6 mouse cellular contexts compared by ENCODE assay signal in the genomic region with DNA sequence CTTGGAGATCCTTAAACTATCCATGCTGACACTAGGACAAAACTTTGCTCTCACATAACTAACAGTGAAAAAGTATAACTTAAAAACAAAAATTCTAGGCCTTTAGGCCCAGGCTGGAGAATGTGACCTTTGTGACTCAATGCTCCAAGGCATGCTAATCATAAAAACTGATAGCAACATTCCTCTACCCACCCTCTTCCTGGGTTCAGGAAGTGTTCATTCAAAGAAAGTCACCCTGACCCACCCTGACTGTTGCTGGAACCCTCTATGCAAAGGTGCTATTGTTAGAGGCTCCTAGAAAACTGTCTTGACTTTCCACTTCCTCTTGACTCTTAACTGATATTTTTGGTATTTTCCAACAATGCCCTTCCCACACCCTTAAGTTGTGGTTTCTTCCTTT.
DNase-seq lines count a peak whose midpoint lies in the region; ATAC-seq and TF ChIP-seq lines count a peak whose summit lies in the region.
"Not testable (repeated sequence)": the region's sequence is repeated elsewhere in the genome, so short reads cannot be mapped to it uniquely, and the experiment has no call there.

No protein-coding gene starts in this region.

- peak; percentile 53; the same call in 1 of the 2 replicates for ATAC-seq in intestine, embryonic 15.5 days
- ATAC-seq in intestine, embryonic 16.5 days, result peak; percentile 71

- H3K4me1 ChIP-seq in ES-Bruce4 (ENCODE audit: control insufficient read depth, insufficient read depth, low read length); ES-E14 (ENCODE audit: control insufficient read depth in 2 of 2, insufficient read depth in 2 of 2, low read length in 2 of 2, poor library complexity in 1 of 2); intestine, embryonic 15.5 days (replicated peaks); intestine, embryonic 16.5 days (ENCODE audit: control insufficient read depth, insufficient read depth, low read length): not testable (repeated sequence)

- not testable (repeated sequence) for TF ChIP-seq CTCF in ES-Bruce4 (IDR thresholded peaks at IDR 0.05; ENCODE audit: low read depth, low read length)

- not testable (repeated sequence) for TF ChIP-seq POLR2A in ES-Bruce4 (IDR thresholded peaks at IDR 0.05; ENCODE audit: insufficient read depth, low read length)

- H3K4me3 ChIP-seq in ES-Bruce4 (ENCODE audit: low read depth, low read length); ES-E14 (ENCODE audit: insufficient read depth in 1 of 2, low read depth in 1 of 2, low read length in 2 of 2, poor library complexity in 1 of 2, severe bottlenecking in 1 of 2); intestine, embryonic 15.5 days (replicated peaks); intestine, embryonic 16.5 days (ENCODE audit: low read length): not testable (repeated sequence)

- in situ Hi-C loops in ES-E14 (cut with MboI; ENCODE audit: low sequenced_read_pairs in 2 of 2, unreplicated experiment in 2 of 2), result not testable (repeated sequence)

- not testable (repeated sequence) for H3K9ac ChIP-seq in ES-Bruce4 (ENCODE audit: low read depth, poor library complexity, severe bottlenecking); ES-E14 (ENCODE audit: insufficient read depth, low read depth, low read length, poor library complexity, severe bottlenecking); intestine, embryonic 15.5 days; intestine, embryonic 16.5 days (ENCODE audit: low read depth, low read length)

- H3K36me3 ChIP-seq in ES-Bruce4 (ENCODE audit: control insufficient read depth, insufficient read depth, low read length, poor library complexity, severe bottlenecking); ES-E14 (ENCODE audit: control insufficient read depth, insufficient read depth, low read length, poor library complexity, severe bottlenecking); intestine, embryonic 15.5 days; intestine, embryonic 16.5 days (ENCODE audit: control insufficient read depth, insufficient read depth, low read length): not testable (repeated sequence)

- H3K27ac ChIP-seq in ES-Bruce4 (ENCODE audit: insufficient read depth, low read length) (peak overlapping the region; percentile 51; the same call in 1 of the 2 replicates), ES-E14 (ENCODE audit: insufficient read depth, low read depth, low read length, poor library complexity, severe bottlenecking) (peak overlapping the region; percentile 28; the same call in 1 of the 2 replicates)
- not testable (repeated sequence) for H3K27ac ChIP-seq in intestine, embryonic 15.5 days; intestine, embryonic 16.5 days (ENCODE audit: low read length)

- TF ChIP-seq EP300 in ES-Bruce4 (IDR thresholded peaks at IDR 0.05; ENCODE audit: insufficient read depth, low read depth, low read length), result not testable (repeated sequence)

- H3K27me3 ChIP-seq in ES-Bruce4 (ENCODE audit: control insufficient read depth, insufficient read depth, low read length, poor library complexity, severe bottlenecking); intestine, embryonic 15.5 days (replicated peaks); intestine, embryonic 16.5 days (replicated peaks; ENCODE audit: control insufficient read depth, insufficient read depth, low read length): not testable (repeated sequence)

- peaks cover 11% of the 10 kb centered on the region for H3K9me3 ChIP-seq in ES-Bruce4 (replicated peaks; ENCODE audit: control insufficient read depth, insufficient read depth, low read length, poor library complexity, severe bottlenecking)
- not testable (repeated sequence) for H3K9me3 ChIP-seq in ES-E14 (ENCODE audit: control insufficient read depth, insufficient read depth, low read depth, low read length); intestine, embryonic 15.5 days; intestine, embryonic 16.5 days (ENCODE audit: control insufficient read depth, low read length)

- not testable (repeated sequence) for DNase-seq in ES-E14 (ENCODE audit: low read depth, low spot score)
- DNase-seq in R1 (ENCODE audit: low read depth, low spot score), result peak; percentile 75
- DNase-seq in ZHBTc4 (ENCODE audit: low read depth, low spot score), result peak; percentile 33

- not testable (repeated sequence) for H3K4me2 ChIP-seq in intestine, embryonic 15.5 days (replicated peaks); intestine, embryonic 16.5 days (ENCODE audit: low read depth, low read length)
